Mouse (Mus musculus) pancreas, adult 10 weeks (tissue): Measurements from ENCODE around the gene Crip1. TPM values are rescaled to one million over a fixed set of nuclear protein-coding genes. Genes with fewer than 3 reads are reported as not detected.

ENCODE experiments used
- polyA plus RNA-seq: library from polyadenylated mRNA; stranded (reverse); fragments of 350-450 nt; fragmentation: Illumina TruSeq; extraction: RNeasy Lipid Tissue Mini Kit (QIAGEN cat#74804); gene quantifications from one replicate; pipeline ENCODE4 v1.2.3, GENCODE M21; 2015; ENCODE audit warnings: low read depth, low replicate concordance; ENCODE audit not compliant: insufficient read depth

Gene Crip1
- 278 TPM for polyA plus RNA-seq

GRCm38 (mm10) chr12:113146112-113147057 lies at the start of gene Crip1:
Crip1 (plus strand) TSS chr12:113146316.

GRCm38 (mm10) chr12:113097749-113098281 lies 48.3 kb upstream of the Crip1 start, which contains the start of gene Mta1:
Mta1 (plus strand) TSS chr12:113098278.

GRCm38 (mm10) chr12:113139908-113140615 lies 6.1 kb upstream of the Crip1 start, which contains the start of gene Crip2:
Crip2 (plus strand) TSS chr12:113140236.

GRCm38 (mm10) chr12:113155887-113156539 lies 9.9 kb downstream of the Crip1 start, which contains the start of gene Tedc1:
Tedc1 (plus strand) TSS chr12:113156421.

GRCm38 (mm10) chr12:113185442-113186291 lies 39.6 kb downstream of the Crip1 start, which contains the start of gene Tmem121:
Tmem121 (plus strand) TSS chr12:113185930.

Other genes starting within 250 kb of the Crip1 start
- gene Jag2, start 216.5 kb upstream of the Crip1 start, polyA plus RNA-seq, result 9.9 TPM
- 5.4 TPM for gene Nudt14, start 204.2 kb upstream of the Crip1 start, polyA plus RNA-seq
- 4.7 TPM for gene Btbd6, start 169.8 kb upstream of the Crip1 start, polyA plus RNA-seq
- gene Brf1, start 145.6 kb upstream of the Crip1 start, polyA plus RNA-seq, result 42.9 TPM
- gene Pacs2, start 131.8 kb upstream of the Crip1 start, polyA plus RNA-seq, result 7.0 TPM
- gene Tex22, start 71.8 kb upstream of the Crip1 start, polyA plus RNA-seq, result not detected
- gene Mta1, start 48.0 kb upstream of the Crip1 start, polyA plus RNA-seq, result 10.8 TPM
- gene Crip2, start 6.1 kb upstream of the Crip1 start, polyA plus RNA-seq, result 59.2 TPM
- gene Tedc1, start 10.1 kb downstream of the Crip1 start, polyA plus RNA-seq, result not detected
- not detected for gene Tmem121, start 39.6 kb downstream of the Crip1 start, polyA plus RNA-seq